Mouse (Mus musculus) liver, adult 2 months (tissue): ENCODE results near the gene Neu1.

ENCODE experiments used
- CTCF ChIP-seq: fragments of 200-500 bp; IDR thresholded peaks from 2 replicates; pipeline ENCODE4 v1.5.1; 2011; ENCODE audit warnings: low read depth, low read length, control low read depth
- POLR2A ChIP-seq: fragments of 200-500 bp; IDR thresholded peaks from 2 replicates; pipeline ENCODE4 v1.6.1; 2011; ENCODE audit warnings: low read length, control low read depth; ENCODE audit not compliant: insufficient read depth; ENCODE audit errors: extremely low read depth

GRCm38 (mm10) chr17:34944362-34944761 is 13.3 kb downstream of the Neu1 start:
- no peak for TF ChIP-seq CTCF
- TF ChIP-seq POLR2A = no peak
